13 mouse cellular contexts compared by ENCODE assay signal in the genomic region with DNA sequence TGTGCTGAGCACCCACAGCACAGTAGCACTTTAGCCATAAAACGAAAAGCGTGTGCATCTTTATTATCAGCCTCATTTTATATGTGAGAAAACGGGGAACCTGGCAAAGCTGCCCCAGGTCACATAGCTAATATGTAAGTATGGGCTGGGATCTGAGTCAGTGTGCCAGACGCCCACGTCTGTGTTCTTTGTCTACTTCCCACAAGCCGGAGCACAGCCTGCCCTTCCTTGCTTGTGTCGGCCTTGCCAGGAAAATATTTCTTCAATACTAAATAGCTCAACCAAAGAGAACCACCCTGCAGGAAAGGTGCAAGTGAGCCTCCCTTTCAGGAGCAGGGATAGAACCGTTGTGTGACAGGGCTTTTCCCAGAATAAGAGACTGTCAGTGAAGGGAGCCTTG.
DNase-seq lines count a peak whose midpoint lies in the region; ATAC-seq and TF ChIP-seq lines count a peak whose summit lies in the region.
"Had no signal": no experiment of that assay in that cellular context is flagged by ENCODE, and none has a peak within 500 bp of the region (broad histone marks: within the 10 kb centered on the region; RNA-seq: fewer than 3 reads in every experiment).

No protein-coding gene starts in this region.

- H3K4me3 ChIP-seq in forebrain, embryonic 10.5 days: no peak overlapping the region
- H3K4me3 ChIP-seq in forebrain, postnatal 0 days (ENCODE audit: low read depth, low read length): no peak overlapping the region
- no peak overlapping the region for H3K4me3 ChIP-seq in heart, embryonic 14.5 days (ENCODE audit: control insufficient read depth in 1 of 2, insufficient read depth in 1 of 2, low read depth in 1 of 2, low read length in 2 of 2)
- H3K4me3 ChIP-seq in stomach, postnatal 0 days (ENCODE audit: low read depth, low read length): no peak overlapping the region
- H3K4me3 ChIP-seq: lung, embryonic 15.5 days had no signal

- peaks cover 5% of the 10 kb centered on the region; the same call in 1 of the 2 replicates for H3K9me3 ChIP-seq in forebrain, embryonic 10.5 days
- no peaks in the 10 kb centered on the region for H3K9me3 ChIP-seq in forebrain, postnatal 0 days (ENCODE audit: low read length)
- H3K9me3 ChIP-seq in heart, embryonic 14.5 days (ENCODE audit: control insufficient read depth, low read length): no peaks in the 10 kb centered on the region
- H3K9me3 ChIP-seq in stomach, postnatal 0 days (ENCODE audit: control insufficient read depth, low read length): no peaks in the 10 kb centered on the region
- H3K9me3 ChIP-seq: lung, embryonic 15.5 days had no signal

- ATAC-seq in forebrain, postnatal 0 days: no peak
- ATAC-seq in heart, embryonic 14.5 days (ENCODE audit: insufficient number of reproducible peaks, insufficient read depth, low FRiP score, low read depth): no peak
- no peak for ATAC-seq in stomach, postnatal 0 days (ENCODE audit: low FRiP score, low TSS enrichment)
- ATAC-seq: intestine, postnatal 0 days; midbrain, embryonic 16.5 days had no signal

- H3K4me1 ChIP-seq in forebrain, embryonic 10.5 days: peaks cover 42% of the 10 kb centered on the region
- 0 out of 2 replicates have a peak, but pooled peaks cover 5% of the 10 kb centered on the region for H3K4me1 ChIP-seq in forebrain, postnatal 0 days (ENCODE audit: insufficient read depth)
- peaks cover 38 to 74% of the 10 kb centered on the region in 2 experiments for H3K4me1 ChIP-seq in heart, embryonic 14.5 days (ENCODE audit: control insufficient read depth in 2 of 2, insufficient read depth in 2 of 2, low read length in 2 of 2)
- 0 out of 2 replicates have a peak, but pooled peaks cover 2% of the 10 kb centered on the region for H3K4me1 ChIP-seq in stomach, postnatal 0 days (replicated peaks; ENCODE audit: control insufficient read depth, insufficient read depth)

- DNase-seq in forebrain, embryonic 10.5 days (ENCODE audit: extremely low spot score, low spot score): no peak
- DNase-seq in forebrain, postnatal 0 days: no peak
- DNase-seq in heart, adult 9 months (ENCODE audit: low spot score in 2 of 2): no peak
- peak; percentile 48 for DNase-seq in right cerebral cortex, adult 18-20 months
- no peak for DNase-seq in right cerebral cortex, postnatal 10 days (ENCODE audit: low spot score in 2 of 2)
- no peak for DNase-seq in stomach, postnatal 0 days (ENCODE audit: low spot score)
- DNase-seq in urinary bladder, postnatal 36 days (ENCODE audit: low spot score in 2 of 2): no peak
- DNase-seq: cerebellum, postnatal 14 days; kidney, postnatal 4 days had no signal

- WGBS in forebrain, embryonic 10.5 days: 90% methylated on average over 8 of the region's 8 CpGs
- 43% methylated on average over 8 of the region's 8 CpGs for WGBS in forebrain, postnatal 0 days
- 55% methylated on average over 8 of the region's 8 CpGs for WGBS in heart, embryonic 14.5 days
- WGBS in stomach, postnatal 0 days: 58% methylated on average over 8 of the region's 8 CpGs

- no peak overlapping the region for H3K9ac ChIP-seq in forebrain, postnatal 0 days
- peak overlapping the region; percentile 32 for H3K9ac ChIP-seq in heart, embryonic 14.5 days (ENCODE audit: low read length)
- H3K9ac ChIP-seq in stomach, postnatal 0 days (ENCODE audit: low read length): no peak overlapping the region
- H3K9ac ChIP-seq: lung, embryonic 15.5 days had no signal

- no peak overlapping the region for H3K4me2 ChIP-seq in forebrain, postnatal 0 days (ENCODE audit: low read depth)
- no peak overlapping the region for H3K4me2 ChIP-seq in heart, embryonic 14.5 days (ENCODE audit: low read length)
- no peak overlapping the region for H3K4me2 ChIP-seq in stomach, postnatal 0 days (replicated peaks; ENCODE audit: low read depth)
- H3K4me2 ChIP-seq: lung, embryonic 15.5 days had no signal

- peaks cover 11% of the 10 kb centered on the region; the same call in 1 of the 2 replicates for H3K36me3 ChIP-seq in forebrain, embryonic 10.5 days (replicated peaks)
- H3K36me3 ChIP-seq in forebrain, postnatal 0 days (ENCODE audit: insufficient read depth): no peaks in the 10 kb centered on the region
- H3K36me3 ChIP-seq in heart, embryonic 14.5 days (ENCODE audit: control insufficient read depth, insufficient read depth, low read length): no peaks in the 10 kb centered on the region
- H3K36me3 ChIP-seq in stomach, postnatal 0 days (ENCODE audit: control insufficient read depth, insufficient read depth, low read length): no peaks in the 10 kb centered on the region
- H3K36me3 ChIP-seq: lung, embryonic 15.5 days had no signal

- H3K27ac ChIP-seq in forebrain, embryonic 10.5 days: peak overlapping the region; percentile 60
- H3K27ac ChIP-seq in forebrain, postnatal 0 days (ENCODE audit: low read depth, low read length): no peak overlapping the region
- H3K27ac ChIP-seq in heart, embryonic 14.5 days (replicated peaks in 1 of 2; ENCODE audit: control insufficient read depth in 1 of 2, insufficient read depth in 1 of 2, low read depth in 2 of 2, low read length in 2 of 2): peak overlapping the region; percentile 50 to 62
- 0 out of 2 replicates have a peak overlapping the region, but pooled peaks have one; percentile 40 for H3K27ac ChIP-seq in stomach, postnatal 0 days (replicated peaks)
- H3K27ac ChIP-seq: lung, embryonic 15.5 days had no signal

- H3K27me3 ChIP-seq in forebrain, embryonic 10.5 days (ENCODE audit: poor library complexity, severe bottlenecking): no peaks in the 10 kb centered on the region
- H3K27me3 ChIP-seq in forebrain, postnatal 0 days (ENCODE audit: insufficient read depth, low read length): no peaks in the 10 kb centered on the region
- no peaks in the 10 kb centered on the region for H3K27me3 ChIP-seq in heart, embryonic 14.5 days (ENCODE audit: control insufficient read depth, insufficient read depth, low read length)
- H3K27me3 ChIP-seq in stomach, postnatal 0 days (ENCODE audit: control insufficient read depth, insufficient read depth, low read length): no peaks in the 10 kb centered on the region
- H3K27me3 ChIP-seq: lung, embryonic 15.5 days had no signal

- TF ChIP-seq EP300 in stomach, postnatal 0 days (optimal IDR thresholded peaks at IDR 0.05): no peak

- TF ChIP-seq CTCF in forebrain, postnatal 0 days (IDR thresholded peaks at IDR 0.05; ENCODE audit: low read depth): no peak
- no peak for TF ChIP-seq CTCF in stomach, postnatal 0 days (IDR thresholded peaks at IDR 0.05; ENCODE audit: low read depth)
